Mouse (Mus musculus): ENCODE results near the gene 1110032F04Rik. TPM values are rescaled to one million over a fixed set of nuclear protein-coding genes. Genes with fewer than 3 reads are reported as not detected.
"Not testable (repeated sequence)": the region's sequence is repeated elsewhere in the genome, so short reads cannot be mapped to it uniquely, and the experiment has no call there.

Gene 1110032F04Rik
- polyA plus RNA-seq, 1 experiment from 2014 or later, result 1.4 TPM

DNA sequence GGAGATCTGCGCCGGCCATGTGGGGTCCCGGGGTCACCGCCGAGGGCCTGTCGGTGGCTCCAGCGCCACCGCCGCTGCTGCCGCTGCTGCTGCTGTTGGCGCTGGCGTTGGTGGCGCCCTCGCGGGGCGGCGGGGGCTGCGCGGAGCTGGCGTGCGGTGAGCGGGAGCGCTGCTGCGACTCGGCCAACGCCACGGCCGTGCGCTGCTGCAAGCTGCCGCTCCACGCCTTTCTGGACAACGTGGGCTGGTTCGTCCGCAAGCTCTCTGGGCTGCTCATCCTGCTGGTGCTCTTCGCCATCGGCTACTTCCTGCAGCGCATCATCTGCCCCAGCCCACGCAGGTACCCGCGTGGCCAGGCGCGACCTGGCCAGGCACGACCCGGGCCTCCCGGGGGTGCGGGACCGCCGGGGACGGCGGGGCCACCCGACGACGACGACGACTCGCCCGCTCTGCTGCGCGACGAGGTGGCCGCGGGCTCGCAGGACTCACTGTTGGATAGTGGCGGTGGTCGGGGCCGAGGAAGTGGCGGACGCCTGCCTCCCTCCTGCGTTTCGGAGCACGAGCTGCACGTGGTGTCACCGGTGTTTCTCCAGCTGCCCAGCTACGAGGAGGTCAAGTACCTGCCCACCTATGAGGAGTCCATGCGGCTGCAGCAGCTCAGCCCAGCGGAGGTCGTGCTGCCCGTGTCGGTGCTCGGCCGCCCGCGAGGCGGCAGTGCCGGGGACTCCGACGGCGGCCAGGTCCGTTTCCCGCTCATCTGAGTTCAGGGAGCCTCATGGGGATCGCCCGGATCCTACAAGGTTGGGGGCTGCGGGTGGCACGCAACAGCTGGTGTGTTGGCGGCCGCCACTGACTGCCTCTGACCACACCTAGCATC lies 543 bp downstream of the 1110032F04Rik start:
- peak overlapping the region; percentile 75 for H3K4me3 ChIP-seq
- no peaks in the 10 kb centered on the region for H3K36me3 ChIP-seq
- WGBS, result under 1% methylated on average over 96 of the region's 96 CpGs
- H3K9me3 ChIP-seq, result no peaks in the 10 kb centered on the region
- peak; percentile 69 for DNase-seq (ENCODE audit: low spot score)
- H3K4me1 ChIP-seq (replicated peaks), result peaks cover 22% of the 10 kb centered on the region
- peaks cover 62% of the 10 kb centered on the region for H3K27me3 ChIP-seq (ENCODE audit: insufficient read depth, poor library complexity, severe bottlenecking)
- H3K27ac ChIP-seq, result peak overlapping the region; percentile 86

DNA sequence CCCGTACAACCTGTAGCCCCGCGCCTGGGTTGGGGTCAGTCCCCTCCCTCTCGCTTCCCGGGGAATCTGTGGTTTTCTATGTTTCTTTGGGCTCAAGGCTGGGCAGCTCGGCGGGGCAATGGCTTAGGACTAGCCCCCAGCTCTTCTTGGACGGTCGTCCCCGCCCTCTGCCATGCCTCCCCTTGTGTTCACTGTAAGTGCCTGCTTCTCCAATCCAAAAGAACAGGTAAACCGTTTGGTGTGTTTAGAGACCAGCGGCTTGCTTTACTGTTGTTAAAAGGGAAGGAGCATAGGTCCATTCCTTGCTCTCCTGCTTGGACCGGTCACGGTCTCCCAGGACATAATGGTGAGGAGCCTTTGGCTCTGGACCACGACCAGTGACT lies 1.2 kb downstream of the 1110032F04Rik start:
- no peaks in the 10 kb centered on the region for H3K9me3 ChIP-seq
- H3K36me3 ChIP-seq, result no peaks in the 10 kb centered on the region
- H3K27me3 ChIP-seq (ENCODE audit: insufficient read depth, poor library complexity, severe bottlenecking), result peaks cover 62% of the 10 kb centered on the region
- peaks cover 22% of the 10 kb centered on the region for H3K4me1 ChIP-seq (replicated peaks)
- H3K4me3 ChIP-seq, result peak overlapping the region; percentile 75
- peak overlapping the region; percentile 86 for H3K27ac ChIP-seq
- WGBS, result 2% methylated on average over 15 of the region's 15 CpGs
- DNase-seq (ENCODE audit: low spot score), result no peak

DNA sequence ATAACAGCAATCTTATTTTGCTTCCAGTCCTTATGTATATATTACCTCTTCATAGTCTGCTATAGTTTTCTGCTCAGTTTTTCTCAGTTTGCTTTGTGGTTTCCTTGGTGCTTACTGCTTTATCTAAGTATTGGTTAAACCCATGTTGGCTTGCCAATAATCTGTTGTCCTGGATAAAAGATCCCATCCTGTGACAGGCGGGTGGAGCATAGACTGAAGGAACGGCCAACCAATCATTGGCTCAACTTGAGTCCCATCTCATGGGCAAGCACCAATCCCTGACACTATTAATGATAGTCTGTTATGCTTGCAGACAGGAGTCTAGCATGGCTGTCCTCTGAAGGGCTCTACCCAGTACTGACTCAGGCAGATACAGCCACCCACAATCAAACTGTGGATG lies 4.7 kb downstream of the 1110032F04Rik start:
- Histone ChIP-seq H3K27ac (no peak overlapping the region), H3K9me3 (no peaks in the 10 kb centered on the region), H3K4me1 (replicated peaks) (peaks cover 17% of the 10 kb centered on the region), H3K36me3 (no peaks in the 10 kb centered on the region), H3K27me3 (ENCODE audit: insufficient read depth, poor library complexity, severe bottlenecking) (peaks cover 39% of the 10 kb centered on the region), H3K4me3 (no peak overlapping the region)
- 93% methylated on average over 2 of the region's 2 CpGs for WGBS
- no peak for DNase-seq (ENCODE audit: low spot score)

- Histone ChIP-seq H3K27me3 (ENCODE audit: insufficient read depth, poor library complexity, severe bottlenecking) (no peaks in the 10 kb centered on the region), H3K36me3 (no peaks in the 10 kb centered on the region), H3K4me1 (replicated peaks) (no peaks in the 10 kb centered on the region), H3K9me3 (no peaks in the 10 kb centered on the region), H3K27ac (no peak overlapping the region), H3K4me3 (no peak overlapping the region)
- WGBS, result 94% methylated on average over 5 of the region's 5 CpGs
- no peak for DNase-seq (ENCODE audit: low spot score)
Measured at GRCm38 (mm10) chr3:68886845-68887244, 17.5 kb downstream of the 1110032F04Rik start.

DNA sequence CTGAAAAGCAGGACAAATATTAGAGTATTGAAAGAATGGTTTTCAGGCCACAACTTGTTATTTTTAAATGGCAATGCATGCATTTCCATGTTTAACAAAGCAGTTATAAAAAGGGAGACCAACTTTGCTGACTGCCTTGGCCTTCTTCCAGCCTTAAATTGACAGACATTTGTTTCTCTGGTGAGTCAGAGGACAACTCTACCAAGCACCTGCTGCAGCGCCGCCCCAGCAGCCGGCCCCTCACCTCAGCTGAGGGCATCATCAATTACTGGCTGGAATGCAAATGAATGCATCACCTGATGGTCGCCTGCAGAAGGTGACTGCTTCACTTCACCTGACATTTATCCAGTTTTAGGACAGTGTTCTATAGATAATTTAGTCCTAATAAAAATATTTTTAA lies 26.0 kb downstream of the 1110032F04Rik start:
- no peak overlapping the region for H3K27ac ChIP-seq
- WGBS, result 79% methylated on average over 4 of the region's 4 CpGs
- no peak for DNase-seq (ENCODE audit: low spot score)

DNA sequence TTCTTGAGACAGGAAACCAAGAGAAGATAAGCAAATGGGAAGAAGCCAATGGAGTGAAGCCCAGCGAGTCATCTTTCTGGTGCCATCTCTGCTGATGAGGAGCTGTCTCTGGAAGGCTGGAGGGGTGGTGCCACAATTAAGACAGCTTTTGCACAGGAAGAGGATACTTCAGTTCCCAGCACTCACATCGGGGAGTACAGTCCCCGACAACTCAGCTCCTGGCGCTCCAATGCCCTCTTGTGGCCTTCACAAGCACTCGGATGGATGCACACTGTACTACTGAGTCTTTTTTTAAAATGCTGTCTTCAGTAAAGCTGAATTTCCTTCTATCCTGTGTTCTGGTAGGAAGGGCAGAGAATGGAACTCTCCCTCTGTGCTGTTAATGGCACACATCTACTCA lies 27.8 kb downstream of the 1110032F04Rik start:
- no peak for DNase-seq (ENCODE audit: low spot score)
- no peak overlapping the region for H3K4me3 ChIP-seq
- no peaks in the 10 kb centered on the region for H3K27me3 ChIP-seq (ENCODE audit: insufficient read depth, poor library complexity, severe bottlenecking)
- no peaks in the 10 kb centered on the region for H3K4me1 ChIP-seq (replicated peaks)
- peaks cover 18% of the 10 kb centered on the region for H3K36me3 ChIP-seq
- no peaks in the 10 kb centered on the region for H3K9me3 ChIP-seq
- 87% methylated on average over 5 of the region's 5 CpGs for WGBS
- H3K27ac ChIP-seq, result no peak overlapping the region

More for the DNA sequence above, 26.0 kb downstream of the 1110032F04Rik start:
- Histone ChIP-seq H3K36me3 (peaks cover 16% of the 10 kb centered on the region), H3K4me3 (no peak overlapping the region), H3K27me3 (ENCODE audit: insufficient read depth, poor library complexity, severe bottlenecking) (no peaks in the 10 kb centered on the region), H3K4me1 (replicated peaks) (no peaks in the 10 kb centered on the region), H3K9me3 (no peaks in the 10 kb centered on the region)

DNA sequence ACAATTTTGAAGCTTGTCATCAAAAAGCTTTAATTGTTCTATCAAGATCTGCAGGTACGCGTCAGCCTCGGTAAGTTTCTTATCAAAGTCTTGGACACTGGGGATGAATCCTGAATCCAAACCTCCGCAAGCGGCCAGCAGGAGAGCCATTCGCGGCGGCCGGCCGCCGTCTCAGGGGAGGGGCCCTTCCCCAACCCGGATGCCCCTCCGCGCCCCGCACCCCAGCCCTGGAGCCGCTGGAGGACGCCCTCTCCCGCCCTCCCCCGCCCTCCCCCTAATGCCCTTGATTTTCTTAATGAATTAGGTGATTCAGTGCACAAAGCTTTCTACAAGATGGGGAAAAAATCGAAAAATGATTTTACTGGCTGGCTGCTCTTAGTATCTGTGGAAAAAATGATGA lies 33.2 kb downstream of the 1110032F04Rik start:
- WGBS, result 88% methylated on average over 20 of the region's 20 CpGs
- not testable (repeated sequence) for H3K27me3 ChIP-seq (ENCODE audit: insufficient read depth, poor library complexity, severe bottlenecking); H3K9me3 ChIP-seq; H3K4me3 ChIP-seq; DNase-seq (ENCODE audit: low spot score); H3K27ac ChIP-seq; H3K4me1 ChIP-seq (replicated peaks)
- H3K36me3 ChIP-seq, result peaks cover 12% of the 10 kb centered on the region; the same call in 1 of the 2 replicates

DNA sequence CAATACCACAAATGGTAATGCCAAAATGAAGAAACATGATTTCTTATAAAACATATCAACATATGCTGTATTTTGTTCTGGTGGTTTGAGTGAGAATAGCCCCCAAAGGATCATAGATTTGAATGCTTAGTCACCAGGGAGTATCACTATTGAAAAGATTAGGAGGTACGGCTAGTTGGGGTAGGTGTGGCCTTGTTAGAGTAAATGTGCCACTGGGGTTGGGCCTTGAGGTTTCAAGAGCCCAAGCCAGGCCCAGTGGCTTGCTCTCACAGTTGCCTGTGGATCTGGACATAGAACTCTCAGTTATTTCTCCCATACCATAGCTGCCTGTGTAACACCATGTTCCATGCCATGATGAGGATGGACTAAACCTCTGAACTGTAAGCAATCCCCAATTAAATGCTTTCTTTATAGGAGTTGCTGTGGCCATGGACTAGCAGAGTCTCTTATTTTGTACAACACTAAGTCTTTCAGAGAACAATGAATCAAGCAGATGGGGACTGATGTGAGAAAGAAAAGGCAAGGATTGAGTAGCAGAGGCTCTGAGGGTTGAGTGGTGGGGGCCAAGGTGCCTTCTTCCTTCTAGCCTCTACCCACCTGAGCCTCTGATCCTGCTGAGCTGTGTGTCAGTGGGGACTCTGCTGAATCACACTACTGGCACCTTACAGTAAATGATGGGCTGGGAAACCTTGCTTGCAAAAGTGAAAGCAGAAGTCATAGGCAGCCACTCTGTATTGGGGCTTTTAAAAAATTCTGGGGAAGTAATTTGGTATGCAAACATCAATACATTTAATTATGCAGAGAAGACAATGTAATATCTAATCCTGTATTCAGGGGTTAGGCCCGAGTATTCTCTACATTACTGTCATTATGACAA lies 35.8 kb downstream of the 1110032F04Rik start:
- H3K4me3 ChIP-seq, result no peak overlapping the region
- 85% methylated on average over 2 of the region's 2 CpGs for WGBS
- no peak overlapping the region for H3K27ac ChIP-seq
- H3K27me3 ChIP-seq (ENCODE audit: insufficient read depth, poor library complexity, severe bottlenecking), result no peaks in the 10 kb centered on the region
- H3K36me3 ChIP-seq, result peaks cover 5% of the 10 kb centered on the region; the same call in 1 of the 2 replicates
- no peak for DNase-seq (ENCODE audit: low spot score)
- no peaks in the 10 kb centered on the region for H3K4me1 ChIP-seq (replicated peaks)
- no peaks in the 10 kb centered on the region for H3K9me3 ChIP-seq

- Histone ChIP-seq H3K27me3 (ENCODE audit: insufficient read depth, poor library complexity, severe bottlenecking) (no peaks in the 10 kb centered on the region), H3K4me1 (replicated peaks) (no peaks in the 10 kb centered on the region), H3K9me3 (no peaks in the 10 kb centered on the region), H3K4me3 (no peak overlapping the region), H3K36me3 (peaks cover 9% of the 10 kb centered on the region), H3K27ac (no peak overlapping the region)
- 92% methylated on average over 4 of the region's 4 CpGs for WGBS
- no peak for DNase-seq (ENCODE audit: low spot score)
Measured at GRCm38 (mm10) chr3:68907509-68907908, 38.1 kb downstream of the 1110032F04Rik start.

Other genes starting within 250 kb of the 1110032F04Rik start
- gene Il12a, start 178.9 kb upstream of the 1110032F04Rik start, polyA plus RNA-seq (2016; fragmentation: Nextera tagmentation; extraction: Ambion mirVana), result 0.20 and 0.34 TPM in 2 replicates
- 12.9 and 18.2 TPM in 2 replicates for gene Ift80, start 135.0 kb downstream of the 1110032F04Rik start, polyA plus RNA-seq (2016; fragmentation: Nextera tagmentation; extraction: Ambion mirVana)
- 101 and 172 TPM in 2 replicates for gene Smc4, start 135.2 kb downstream of the 1110032F04Rik start, polyA plus RNA-seq (2016; fragmentation: Nextera tagmentation; extraction: Ambion mirVana)
- gene Trim59, start 175.2 kb downstream of the 1110032F04Rik start, polyA plus RNA-seq (2016; fragmentation: Nextera tagmentation; extraction: Ambion mirVana), result 152 and 193 TPM in 2 replicates

Data from hindbrain, embryonic 10.5 days (tissue).